Mouse (Mus musculus): ENCODE data around the gene Afap1l2.

- no peak for TF ChIP-seq CTCF (IDR thresholded peaks at IDR 0.05; ENCODE audit: borderline replicate concordance, control insufficient read depth, extremely low read depth, insufficient read depth, low read length, poor library complexity)
- no peak for TF ChIP-seq POLR2A (IDR thresholded peaks at IDR 0.05; ENCODE audit: control insufficient read depth, extremely low read depth, insufficient read depth, low read length, poor library complexity)
Observed at GRCm38 (mm10) chr19:57047671-57048320, 39.8 kb upstream of the Afap1l2 start.

Measured in thymus, adult 2 months (tissue).